Mouse (Mus musculus): ENCODE measurements around the gene Mcee. TPM values are rescaled to one million over a fixed set of nuclear protein-coding genes. Genes with fewer than 3 reads are reported as not detected.

The Mcee gene
- polyA plus RNA-seq, 1 experiment from 2014 or later = 88.1 TPM

- peaks cover 34% of the 10 kb centered on the region for H3K36me3 ChIP-seq (ENCODE audit: inconsistent target)
- 12% methylated on average over 18 of the region's 18 CpGs for WGBS (ENCODE audit: missing documents)
- peak overlapping the region; percentile 69 for H3K4me3 ChIP-seq (ENCODE audit: inconsistent target)
- H3K27ac ChIP-seq = peak overlapping the region; percentile 73
- H3K79me2 ChIP-seq (ENCODE audit: inconsistent target) = no peaks in the 10 kb centered on the region
Observed at GRCm38 (mm10) chr7:64373147-64373829, 19.1 kb upstream of the Mcee start.

- H3K4me3 ChIP-seq (ENCODE audit: inconsistent target) = peak within 1 kb of the TSS; percentile 69
- peaks cover 34% of the 10 kb centered on the region for H3K36me3 ChIP-seq (ENCODE audit: inconsistent target)
- H3K79me2 ChIP-seq (ENCODE audit: inconsistent target) = no peaks in the 10 kb centered on the region
- H3K27ac ChIP-seq = peak within 1 kb of the TSS; percentile 73
- 5% methylated on average over 27 of the region's 27 CpGs for WGBS (ENCODE audit: missing documents)
Observed at GRCm38 (mm10) chr7:64373830-64374562, 18.4 kb upstream of the Mcee start, which contains the start of gene Fan1. Fan1 (minus strand) TSS chr7:64374095.

GRCm38 (mm10) chr7:64391479-64391878 lies 928 bp upstream of the Mcee start:
- Histone ChIP-seq H3K27ac (peak overlapping the region; percentile 54), H3K36me3 (ENCODE audit: inconsistent target) (peaks cover 20% of the 10 kb centered on the region), H3K79me2 (ENCODE audit: inconsistent target) (peaks cover 74% of the 10 kb centered on the region), H3K4me3 (ENCODE audit: inconsistent target) (peak overlapping the region; percentile 98)
- 6% methylated on average over 8 of the region's 8 CpGs for WGBS (ENCODE audit: missing documents)

GRCm38 (mm10) chr7:64392819-64393151 lies 378 bp downstream of the Mcee start:
- H3K36me3 ChIP-seq (ENCODE audit: inconsistent target) = 0 out of 2 replicates have a peak, but pooled peaks cover 7% of the 10 kb centered on the region
- peak overlapping the region; percentile 66 for H3K4me3 ChIP-seq (ENCODE audit: inconsistent target)
- WGBS (ENCODE audit: missing documents) = 1% methylated on average over 15 of the region's 15 CpGs
- H3K27ac ChIP-seq = peak overlapping the region; percentile 29
- H3K79me2 ChIP-seq (ENCODE audit: inconsistent target) = peaks cover 70% of the 10 kb centered on the region

GRCm38 (mm10) chr7:64400725-64401124 lies 8.3 kb downstream of the Mcee start:
- 0% methylated on average over 1 of the region's 1 CpGs for WGBS (ENCODE audit: missing documents)

GRCm38 (mm10) chr7:64402452-64402851 lies 10.0 kb downstream of the Mcee start:
- H3K4me3 ChIP-seq (ENCODE audit: inconsistent target) = no peak overlapping the region
- H3K36me3 ChIP-seq (ENCODE audit: inconsistent target) = no peaks in the 10 kb centered on the region
- H3K79me2 ChIP-seq (ENCODE audit: inconsistent target) = no peaks in the 10 kb centered on the region; the same call in 1 of the 2 replicates
- H3K27ac ChIP-seq = no peak overlapping the region
- 97% methylated on average over 4 of the region's 4 CpGs for whole genome bisulfite sequencing (ENCODE audit: missing documents)

More at GRCm38 (mm10) chr7:64400725-64401124, 8.3 kb downstream of the Mcee start:
- H3K27ac ChIP-seq = peak overlapping the region; percentile 45
- H3K79me2 ChIP-seq (ENCODE audit: inconsistent target) = peaks cover 8% of the 10 kb centered on the region; the same call in 1 of the 2 replicates
- no peaks in the 10 kb centered on the region for H3K36me3 ChIP-seq (ENCODE audit: inconsistent target)
- H3K4me3 ChIP-seq (ENCODE audit: inconsistent target) = no peak overlapping the region

GRCm38 (mm10) chr7:64403989-64404388 lies 11.6 kb downstream of the Mcee start:
- WGBS (ENCODE audit: missing documents) = 45% methylated on average over 8 of the region's 8 CpGs
- Histone ChIP-seq H3K79me2 (ENCODE audit: inconsistent target) (no peaks in the 10 kb centered on the region), H3K27ac (0 out of 2 replicates have a peak overlapping the region, but pooled peaks have one; percentile 7), H3K36me3 (ENCODE audit: inconsistent target) (no peaks in the 10 kb centered on the region), H3K4me3 (ENCODE audit: inconsistent target) (no peak overlapping the region)

- H3K4me3 ChIP-seq (ENCODE audit: inconsistent target) = no peak overlapping the region
- H3K79me2 ChIP-seq (ENCODE audit: inconsistent target) = no peaks in the 10 kb centered on the region
- 81% methylated on average over 5 of the region's 5 CpGs for WGBS (ENCODE audit: missing documents)
- H3K36me3 ChIP-seq (ENCODE audit: inconsistent target) = no peaks in the 10 kb centered on the region
- no peak overlapping the region for H3K27ac ChIP-seq
Observed at GRCm38 (mm10) chr7:64424861-64425260, 32.5 kb downstream of the Mcee start.

GRCm38 (mm10) chr7:64439595-64440518 lies 47.5 kb downstream of the Mcee start:
- Histone ChIP-seq H3K27ac (no peak overlapping the region), H3K36me3 (ENCODE audit: inconsistent target) (no peaks in the 10 kb centered on the region), H3K4me3 (ENCODE audit: inconsistent target) (no peak overlapping the region), H3K79me2 (ENCODE audit: inconsistent target) (no peaks in the 10 kb centered on the region)
- 72% methylated on average over 5 of the region's 5 CpGs for WGBS (ENCODE audit: missing documents)

- WGBS (ENCODE audit: missing documents) = 88% methylated on average over 8 of the region's 8 CpGs
- H3K27ac ChIP-seq = no peak overlapping the region
- H3K4me3 ChIP-seq (ENCODE audit: inconsistent target) = no peak overlapping the region
- H3K36me3 ChIP-seq (ENCODE audit: inconsistent target) = no peaks in the 10 kb centered on the region
- no peaks in the 10 kb centered on the region for H3K79me2 ChIP-seq (ENCODE audit: inconsistent target)
Observed at GRCm38 (mm10) chr7:64440519-64440918, 48.1 kb downstream of the Mcee start.

GRCm38 (mm10) chr7:64450631-64451030 lies 58.2 kb downstream of the Mcee start:
- Histone ChIP-seq H3K36me3 (ENCODE audit: inconsistent target) (no peaks in the 10 kb centered on the region), H3K4me3 (ENCODE audit: inconsistent target) (no peak overlapping the region), H3K79me2 (ENCODE audit: inconsistent target) (no peaks in the 10 kb centered on the region), H3K27ac (no peak overlapping the region)
- WGBS (ENCODE audit: missing documents) = 91% methylated on average over 13 of the region's 13 CpGs

- 82% methylated on average over 4 of the region's 4 CpGs for WGBS (ENCODE audit: missing documents)
- Histone ChIP-seq H3K4me3 (ENCODE audit: inconsistent target) (no peak overlapping the region), H3K36me3 (ENCODE audit: inconsistent target) (no peaks in the 10 kb centered on the region), H3K79me2 (ENCODE audit: inconsistent target) (no peaks in the 10 kb centered on the region), H3K27ac (no peak overlapping the region)
Observed at GRCm38 (mm10) chr7:64451441-64451840, 59.0 kb downstream of the Mcee start.

GRCm38 (mm10) chr7:64451861-64452382 lies 59.5 kb downstream of the Mcee start:
- no peak overlapping the region for H3K4me3 ChIP-seq (ENCODE audit: inconsistent target)
- no peaks in the 10 kb centered on the region for H3K79me2 ChIP-seq (ENCODE audit: inconsistent target)
- no peak overlapping the region for H3K27ac ChIP-seq
- H3K36me3 ChIP-seq (ENCODE audit: inconsistent target) = no peaks in the 10 kb centered on the region
- WGBS (ENCODE audit: missing documents) = 88% methylated on average over 5 of the region's 5 CpGs
